ENCODE assay signal across 7 mouse cellular contexts in the genomic region with DNA sequence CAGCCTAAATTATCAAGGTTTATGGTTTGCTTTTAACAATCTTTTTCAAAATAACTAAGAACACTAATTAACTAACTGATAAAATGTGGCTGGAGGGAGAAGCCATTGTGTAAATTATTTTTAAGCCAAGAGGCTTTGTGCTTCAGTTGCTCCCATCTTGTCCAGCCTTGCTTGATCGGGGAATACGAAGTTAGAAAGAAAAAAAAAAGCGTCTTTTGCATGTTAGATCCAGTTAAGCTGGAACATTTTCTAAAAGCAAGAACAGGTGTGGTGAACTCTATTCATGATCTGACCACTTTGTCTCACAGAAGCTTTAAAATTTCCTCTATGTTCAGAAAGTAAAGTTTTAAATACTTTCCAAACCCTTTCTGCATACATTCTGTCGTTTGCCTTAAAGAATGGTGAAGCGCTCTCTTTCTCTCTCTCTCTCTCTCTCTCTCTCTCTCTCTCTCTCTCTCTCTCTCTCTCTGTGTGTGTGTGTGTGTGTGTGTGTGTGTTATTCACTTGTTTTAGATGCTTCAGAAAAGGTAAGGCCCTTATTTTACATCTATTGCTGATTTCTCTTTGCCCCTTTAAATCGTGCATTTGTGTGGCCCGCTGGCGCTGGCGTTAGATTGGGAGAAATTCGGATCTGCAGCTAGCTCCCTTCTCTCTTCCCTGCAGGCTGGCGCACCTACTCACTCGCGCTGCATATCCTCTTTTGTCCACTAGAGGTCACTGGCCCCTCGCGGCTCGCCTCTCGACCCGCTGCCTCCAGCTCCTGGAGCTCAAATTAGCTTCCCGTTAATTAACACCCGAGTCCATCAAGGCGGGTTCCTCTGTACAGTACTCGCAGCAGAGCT.
A peak's percentile ranks its signal among the peaks of the same experiment; 100 is the strongest.
DNase-seq lines count a peak whose midpoint lies in the region; ATAC-seq and TF ChIP-seq lines count a peak whose summit lies in the region.

No protein-coding gene starts in this region.

- H3K4me2 ChIP-seq in intestine, postnatal 0 days (replicated peaks; ENCODE audit: low read depth), result no peak overlapping the region
- peak overlapping the region; percentile 74 for H3K4me2 ChIP-seq in midbrain, embryonic 13.5 days (replicated peaks)

- no peaks in the 10 kb centered on the region for H3K36me3 ChIP-seq in intestine, postnatal 0 days (ENCODE audit: control insufficient read depth, insufficient read depth)
- H3K36me3 ChIP-seq in midbrain, embryonic 13.5 days, result no peaks in the 10 kb centered on the region

- intact Hi-C loops in left cerebral cortex, postnatal 36 days (cut with DNase I), result loop anchor here (5.0 to 10.0 kb wide), 4 partner anchors 52 to 1930 kb away; a partner anchor contains a TSS

- no peak overlapping the region for H3K4me3 ChIP-seq in intestine, postnatal 0 days (ENCODE audit: low read depth, low read length)
- H3K4me3 ChIP-seq in midbrain, embryonic 13.5 days (replicated peaks), result peak overlapping the region; percentile 76

- no peaks in the 10 kb centered on the region for H3K4me1 ChIP-seq in intestine, postnatal 0 days (replicated peaks; ENCODE audit: control insufficient read depth, insufficient read depth, low read length)
- peaks cover 44% of the 10 kb centered on the region for H3K4me1 ChIP-seq in midbrain, embryonic 13.5 days (replicated peaks)

- H3K27ac ChIP-seq in intestine, postnatal 0 days (ENCODE audit: low read depth, low read length), result no peak overlapping the region
- H3K27ac ChIP-seq in midbrain, embryonic 13.5 days, result peak overlapping the region; percentile 91

- WGBS in intestine, postnatal 0 days, result 2% methylated on average over 22 of the region's 22 CpGs
- 1% methylated on average over 22 of the region's 22 CpGs for WGBS in midbrain, embryonic 13.5 days

- H3K9ac ChIP-seq in intestine, postnatal 0 days (ENCODE audit: low read depth, low read length), result no peak overlapping the region
- peak overlapping the region; percentile 80 for H3K9ac ChIP-seq in midbrain, embryonic 13.5 days (replicated peaks)

- DNase-seq in adrenal gland, adult 2 months, result peak; percentile 79
- DNase-seq in embryo, embryonic 11 days, result peak; percentile 88
- DNase-seq in left cerebral cortex, postnatal 36 days (ENCODE audit: low spot score in 2 of 2), result peak; percentile 96
- DNase-seq in spleen, adult 12 weeks (ENCODE audit: low spot score), result peak; percentile 42

- H3K27me3 ChIP-seq in intestine, postnatal 0 days (replicated peaks; ENCODE audit: control insufficient read depth, insufficient read depth, low read length), result peaks cover 73% of the 10 kb centered on the region
- H3K27me3 ChIP-seq in midbrain, embryonic 13.5 days, result peaks cover 44% of the 10 kb centered on the region

- ATAC-seq in granulocyte monocyte progenitor cell, adult 5-6 weeks (replicated peaks; ENCODE audit: poor library complexity, severe bottlenecking), result peak; percentile 95
- peak; percentile 54 for ATAC-seq in intestine, postnatal 0 days
- ATAC-seq in midbrain, embryonic 13.5 days, result peak; percentile 90

- H3K9me3 ChIP-seq in intestine, postnatal 0 days (ENCODE audit: control insufficient read depth), result no peaks in the 10 kb centered on the region
- no peaks in the 10 kb centered on the region for H3K9me3 ChIP-seq in midbrain, embryonic 13.5 days

- peak; percentile 98 for TF ChIP-seq CTCF in intestine, postnatal 0 days (IDR thresholded peaks at IDR 0.05; ENCODE audit: low read depth)

Comparison
In these comparisons a context has a peak if more than half of its experiments do, and no peak if none do; other contexts are left out.
1. DNase-seq: peak in every context shown above with its lines; median percentile 96 in left cerebral cortex, postnatal 36 days; 88 in embryo, embryonic 11 days; 79 in adrenal gland, adult 2 months; 42 in spleen, adult 12 weeks.